ENCODE assay signal across 9 mouse cellular contexts in the genomic region with DNA sequence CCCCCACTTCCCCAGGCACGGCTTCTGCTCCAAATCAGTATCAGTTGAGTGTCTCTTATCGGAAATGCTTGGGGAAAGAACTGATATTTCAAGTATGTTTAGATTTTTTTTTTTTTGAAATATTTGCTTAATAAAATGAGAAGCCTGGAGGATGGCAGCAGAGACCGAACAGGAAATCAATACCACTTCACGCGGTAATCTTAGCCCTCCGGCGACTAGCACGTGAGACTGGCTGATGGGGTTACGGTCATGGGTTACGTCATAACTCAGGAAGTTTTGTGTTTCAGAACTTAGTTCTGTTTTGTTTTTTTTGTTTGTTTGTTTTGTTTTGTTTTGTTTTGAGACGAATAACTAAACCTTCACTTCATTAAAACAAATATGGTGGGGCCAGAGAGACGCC. TPM values are rescaled to one million over a fixed set of nuclear protein-coding genes. Genes with fewer than 3 reads are reported as not detected.
DNase-seq lines count a peak whose midpoint lies in the region; ATAC-seq and TF ChIP-seq lines count a peak whose summit lies in the region.
"Had no signal": no experiment of that assay in that cellular context is flagged by ENCODE, and none has a peak within 500 bp of the region (broad histone marks: within the 10 kb centered on the region; RNA-seq: fewer than 3 reads in every experiment).

No protein-coding gene starts in this region.

- H3K9me3 ChIP-seq in forebrain, embryonic 10.5 days: no peaks in the 10 kb centered on the region
- H3K9me3 ChIP-seq in hindbrain, embryonic 13.5 days: no peaks in the 10 kb centered on the region
- H3K9me3 ChIP-seq in neural tube, embryonic 13.5 days: no peaks in the 10 kb centered on the region
- H3K9me3 ChIP-seq: G1E had no signal

- no peak for DNase-seq in left cerebral cortex, adult 2 months (ENCODE audit: extremely low spot score in 1 of 2, low spot score in 2 of 2)
- DNase-seq in left cerebral cortex, adult 11 months (ENCODE audit: low spot score): no peak
- DNase-seq in forebrain, embryonic 10.5 days (ENCODE audit: extremely low spot score, low spot score): no peak
- DNase-seq in testis, postnatal 10 days (ENCODE audit: low spot score): no peak
- no peak for DNase-seq in layer of hippocampus, adult 9-11 months
- no peak for DNase-seq in kidney, postnatal 25 days

- intact Hi-C loops in left cerebral cortex, adult 2 months (cut with DNase I): loop anchor here (5.0 kb wide), 2 partner anchors 38 to 218 kb away; no protein-coding TSS in a partner anchor

- no peaks in the 10 kb centered on the region for H3K36me3 ChIP-seq in forebrain, embryonic 10.5 days (replicated peaks)
- H3K36me3 ChIP-seq in hindbrain, embryonic 13.5 days: no peaks in the 10 kb centered on the region
- H3K36me3 ChIP-seq in neural tube, embryonic 13.5 days: no peaks in the 10 kb centered on the region
- H3K36me3 ChIP-seq: G1E had no signal

- H3K27ac ChIP-seq in left cerebral cortex, adult 2 months: peak overlapping the region; percentile 92
- H3K27ac ChIP-seq in forebrain, embryonic 10.5 days: peak overlapping the region; percentile 67
- H3K27ac ChIP-seq in hindbrain, embryonic 13.5 days: peak overlapping the region; percentile 89
- peak overlapping the region; percentile 67 for H3K27ac ChIP-seq in neural tube, embryonic 13.5 days (replicated peaks)

- H3K4me1 ChIP-seq in forebrain, embryonic 10.5 days: peaks cover 45% of the 10 kb centered on the region
- H3K4me1 ChIP-seq in hindbrain, embryonic 13.5 days (replicated peaks): peaks cover 36% of the 10 kb centered on the region
- peaks cover 31% of the 10 kb centered on the region for H3K4me1 ChIP-seq in neural tube, embryonic 13.5 days (replicated peaks)

- peak overlapping the region; percentile 38 for H3K4me3 ChIP-seq in left cerebral cortex, adult 2 months
- H3K4me3 ChIP-seq in forebrain, embryonic 10.5 days: no peak overlapping the region
- peak overlapping the region; percentile 29 for H3K4me3 ChIP-seq in hindbrain, embryonic 13.5 days
- H3K4me3 ChIP-seq in neural tube, embryonic 13.5 days: peak overlapping the region; percentile 25

- H3K27me3 ChIP-seq in forebrain, embryonic 10.5 days (ENCODE audit: poor library complexity, severe bottlenecking): peaks cover 18% of the 10 kb centered on the region
- H3K27me3 ChIP-seq in hindbrain, embryonic 13.5 days: peaks cover 15% of the 10 kb centered on the region
- H3K27me3 ChIP-seq in neural tube, embryonic 13.5 days: peaks cover 14% of the 10 kb centered on the region

- WGBS in forebrain, embryonic 10.5 days: 87% methylated on average over 12 of the region's 12 CpGs
- WGBS in hindbrain, embryonic 13.5 days: 69% methylated on average over 12 of the region's 12 CpGs
- 77% methylated on average over 12 of the region's 12 CpGs for WGBS in neural tube, embryonic 13.5 days

- H3K4me2 ChIP-seq in hindbrain, embryonic 13.5 days: peak overlapping the region; percentile 56
- H3K4me2 ChIP-seq in neural tube, embryonic 13.5 days: peak overlapping the region; percentile 57

- TF ChIP-seq CTCF in left cerebral cortex, adult 2 months (IDR thresholded peaks at IDR 0.05): no peak

- H3K9ac ChIP-seq in hindbrain, embryonic 13.5 days: peak overlapping the region; percentile 63
- peak overlapping the region; percentile 67 for H3K9ac ChIP-seq in neural tube, embryonic 13.5 days

- ATAC-seq in hindbrain, embryonic 13.5 days (ENCODE audit: low FRiP score): no peak
- ATAC-seq in neural tube, embryonic 13.5 days (ENCODE audit: low read depth): no peak

RNA-seq across cellular contexts. Expression of a gene that starts 16.9 kb away (rescaled TPM):
- 1 to 10 TPM; 5.4 to 8.2 TPM for total RNA-seq in left cerebral cortex, adult 2 months (2021)
- 111 and 113 TPM in 2 replicates for polyA plus RNA-seq in forebrain, embryonic 10.5 days (2016; fragmentation: Nextera tagmentation; extraction: Ambion mirVana)
- polyA plus RNA-seq in hindbrain, embryonic 13.5 days (2015; fragmentation: Nextera tagmentation; extraction: Ambion mirVana): 28.2 and 30.2 TPM in 2 replicates
- polyA plus RNA-seq in neural tube, embryonic 13.5 days (2015; fragmentation: Nextera tagmentation; extraction: Ambion mirVana): 22.0 and 22.8 TPM in 2 replicates

RNA-seq across cellular contexts. Expression of a gene that starts 27.7 kb away (rescaled TPM):
- under 1 TPM in 1 of 2 experiments, not detected in 1; 0.47 TPM for total RNA-seq in left cerebral cortex, adult 2 months (2021)
- 2.4 and 2.6 TPM in 2 replicates for polyA plus RNA-seq in forebrain, embryonic 10.5 days (2016; fragmentation: Nextera tagmentation; extraction: Ambion mirVana)
- polyA plus RNA-seq in hindbrain, embryonic 13.5 days (2015; fragmentation: Nextera tagmentation; extraction: Ambion mirVana): not detected in 2 replicates
- not detected in 2 replicates for polyA plus RNA-seq in neural tube, embryonic 13.5 days (2015; fragmentation: Nextera tagmentation; extraction: Ambion mirVana)
- polyA plus RNA-seq: G1E had no signal
